Mouse (Mus musculus): ENCODE measurements around the gene Cyp2t4. TPM values are rescaled to one million over a fixed set of nuclear protein-coding genes. Genes with fewer than 3 reads are reported as not detected.

Gene Cyp2t4
- 0.27 TPM in 1 of 2 replicates, not detected in the other for polyA plus RNA-seq (2014; fragmentation: Nextera tagmentation; extraction: Ambion mirVana)

DNA sequence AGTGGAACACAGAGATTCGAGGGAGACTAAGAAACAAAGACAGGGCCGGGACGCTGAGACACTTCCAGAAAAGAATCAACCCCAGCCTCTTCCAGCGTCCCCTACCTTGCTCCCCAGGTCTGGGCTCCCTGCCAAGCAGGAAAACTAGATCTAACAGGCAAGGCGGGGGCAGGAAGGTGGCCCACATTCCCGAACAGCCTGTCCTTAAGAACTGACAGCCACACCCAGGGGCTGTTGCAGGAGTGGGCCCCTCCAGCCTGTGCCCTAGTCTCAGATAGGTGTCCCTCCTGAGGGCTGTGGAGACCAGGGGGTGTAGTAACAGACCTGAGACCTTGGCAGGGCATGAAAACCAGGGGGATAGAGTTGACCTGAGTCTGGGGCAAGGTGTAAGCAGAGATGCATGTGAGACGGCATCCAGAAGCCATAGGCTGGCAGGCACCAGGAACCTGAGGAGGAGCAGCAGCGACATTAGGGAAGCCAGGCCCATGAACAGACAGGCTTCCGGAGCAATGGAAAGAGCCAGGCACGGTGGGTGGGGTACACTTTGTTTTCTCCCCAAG is at the start of gene Cyp2t4:
TSS of gene Cyp2t4 (plus strand) at position 510 of the 560 bp plus-strand sequence.
- Histone ChIP-seq H3K9me3 (ENCODE audit: control insufficient read depth, low read length) (no peaks in the 10 kb centered on the region), H3K27me3 (ENCODE audit: control insufficient read depth, insufficient read depth, low read length) (no peaks in the 10 kb centered on the region), H3K4me2 (ENCODE audit: low read depth, low read length, severe bottlenecking) (no peak within 1 kb of the TSS), H3K27ac (ENCODE audit: low read depth, low read length) (no peak within 1 kb of the TSS), H3K9ac (ENCODE audit: low read length) (no peak within 1 kb of the TSS), H3K4me1 (replicated peaks; ENCODE audit: control insufficient read depth, insufficient read depth, low read length) (no peaks in the 10 kb centered on the region), H3K4me3 (ENCODE audit: low read depth, low read length) (no peak within 1 kb of the TSS), H3K36me3 (ENCODE audit: control insufficient read depth, insufficient read depth, low read length) (peaks cover 1% of the 10 kb centered on the region; the same call in 1 of the 2 replicates)
- no peak for ATAC-seq (replicated peaks; ENCODE audit: low FRiP score)
- WGBS, result 77% methylated on average over 10 of the region's 10 CpGs
- DNase-seq (ENCODE audit: low spot score), result no peak

DNA sequence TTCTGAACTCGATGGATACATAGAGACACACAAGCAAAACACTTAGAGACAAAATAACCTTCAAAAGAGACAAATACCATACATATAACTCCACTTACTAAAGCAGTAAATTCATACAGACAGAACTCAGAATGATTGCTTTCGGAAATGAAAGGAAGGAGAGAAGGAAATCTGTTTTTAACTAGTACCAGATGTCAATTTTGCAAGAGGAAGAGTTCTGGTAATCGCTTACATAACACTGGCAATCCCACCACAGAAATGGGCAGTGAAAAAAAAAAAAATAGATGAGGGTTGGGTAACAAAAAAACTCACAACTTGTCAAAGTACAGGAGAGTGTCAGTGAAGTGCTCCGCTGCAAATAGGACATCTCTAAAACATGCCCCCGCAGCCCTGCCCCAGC is 48.6 kb upstream of the Cyp2t4 start:
- Histone ChIP-seq H3K9me3 (ENCODE audit: control insufficient read depth, low read length) (no peaks in the 10 kb centered on the region; the same call in 1 of the 2 replicates), H3K36me3 (ENCODE audit: control insufficient read depth, insufficient read depth, low read length) (no peaks in the 10 kb centered on the region), H3K27ac (ENCODE audit: low read depth, low read length) (no peak overlapping the region), H3K4me3 (ENCODE audit: low read depth, low read length) (no peak overlapping the region), H3K4me1 (replicated peaks; ENCODE audit: control insufficient read depth, insufficient read depth, low read length) (no peaks in the 10 kb centered on the region), H3K27me3 (ENCODE audit: control insufficient read depth, insufficient read depth, low read length) (no peaks in the 10 kb centered on the region), H3K9ac (ENCODE audit: low read length) (no peak overlapping the region), H3K4me2 (ENCODE audit: low read depth, low read length, severe bottlenecking) (no peak overlapping the region)
- no peak for DNase-seq (ENCODE audit: low spot score)
- no peak for ATAC-seq (replicated peaks; ENCODE audit: low FRiP score)
- WGBS, result 80% methylated on average over 5 of the region's 5 CpGs

DNA sequence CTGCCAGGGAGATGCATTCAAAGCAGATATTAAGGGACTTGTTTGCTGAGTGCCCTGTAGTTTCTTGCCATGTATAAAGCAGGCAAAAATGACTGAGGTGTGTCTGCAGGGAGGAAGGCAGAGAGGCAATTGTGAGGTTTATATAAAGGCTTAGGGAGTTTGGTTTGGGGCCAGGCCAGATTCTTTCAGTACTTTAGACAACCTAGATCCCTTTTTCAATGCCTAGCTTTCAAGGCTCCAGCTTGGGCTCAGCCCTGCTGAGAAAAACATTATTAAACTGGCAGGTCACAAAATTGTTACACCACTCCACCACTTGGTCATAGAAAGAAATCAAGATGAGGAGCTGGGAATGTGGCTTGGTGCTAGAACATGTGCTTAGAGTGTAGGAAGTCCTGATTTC is 43.2 kb upstream of the Cyp2t4 start:
- H3K4me2 ChIP-seq (ENCODE audit: low read depth, low read length, severe bottlenecking), result no peak overlapping the region
- H3K4me1 ChIP-seq (replicated peaks; ENCODE audit: control insufficient read depth, insufficient read depth, low read length), result no peaks in the 10 kb centered on the region
- no peaks in the 10 kb centered on the region for H3K27me3 ChIP-seq (ENCODE audit: control insufficient read depth, insufficient read depth, low read length)
- ATAC-seq (replicated peaks; ENCODE audit: low FRiP score) (no peak), DNase-seq (ENCODE audit: low spot score) (no peak)
- H3K27ac ChIP-seq (ENCODE audit: low read depth, low read length), result no peak overlapping the region
- H3K4me3 ChIP-seq (ENCODE audit: low read depth, low read length), result no peak overlapping the region
- H3K9me3 ChIP-seq (ENCODE audit: control insufficient read depth, low read length), result no peaks in the 10 kb centered on the region; the same call in 1 of the 2 replicates
- H3K9ac ChIP-seq (ENCODE audit: low read length), result no peak overlapping the region
- no peaks in the 10 kb centered on the region for H3K36me3 ChIP-seq (ENCODE audit: control insufficient read depth, insufficient read depth, low read length)

DNA sequence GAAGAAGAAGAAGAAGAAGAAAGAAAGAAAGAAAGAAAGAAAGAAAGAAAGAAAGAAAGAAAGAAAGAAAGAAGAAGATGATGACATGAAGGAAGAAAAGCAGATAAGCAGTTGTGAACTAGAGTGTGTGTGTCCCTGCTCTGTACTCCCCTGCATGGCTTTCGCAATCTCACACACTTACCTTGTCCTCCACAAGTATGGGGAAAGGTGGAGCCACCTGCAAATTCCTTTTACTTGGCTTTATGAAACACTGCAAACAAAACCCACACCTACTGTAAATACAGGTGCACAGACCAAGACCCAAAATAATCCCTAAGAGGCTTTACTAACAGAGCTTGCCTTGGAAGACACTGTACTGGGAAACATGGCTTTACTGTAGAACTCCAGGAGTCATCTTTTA is 42.5 kb upstream of the Cyp2t4 start:
- H3K27ac ChIP-seq (ENCODE audit: low read depth, low read length), result no peak overlapping the region
- no peak overlapping the region for H3K9ac ChIP-seq (ENCODE audit: low read length)
- ATAC-seq (replicated peaks; ENCODE audit: low FRiP score) (no peak), DNase-seq (ENCODE audit: low spot score) (no peak)
- H3K9me3 ChIP-seq (ENCODE audit: control insufficient read depth, low read length), result no peaks in the 10 kb centered on the region; the same call in 1 of the 2 replicates
- H3K4me3 ChIP-seq (ENCODE audit: low read depth, low read length), result no peak overlapping the region
- no peak overlapping the region for H3K4me2 ChIP-seq (ENCODE audit: low read depth, low read length, severe bottlenecking)
- WGBS, result 82% methylated on average over 1 of the region's 1 CpGs
- H3K4me1 ChIP-seq (replicated peaks; ENCODE audit: control insufficient read depth, insufficient read depth, low read length), result no peaks in the 10 kb centered on the region
- H3K36me3 ChIP-seq (ENCODE audit: control insufficient read depth, insufficient read depth, low read length), result no peaks in the 10 kb centered on the region
- no peaks in the 10 kb centered on the region for H3K27me3 ChIP-seq (ENCODE audit: control insufficient read depth, insufficient read depth, low read length)

DNA sequence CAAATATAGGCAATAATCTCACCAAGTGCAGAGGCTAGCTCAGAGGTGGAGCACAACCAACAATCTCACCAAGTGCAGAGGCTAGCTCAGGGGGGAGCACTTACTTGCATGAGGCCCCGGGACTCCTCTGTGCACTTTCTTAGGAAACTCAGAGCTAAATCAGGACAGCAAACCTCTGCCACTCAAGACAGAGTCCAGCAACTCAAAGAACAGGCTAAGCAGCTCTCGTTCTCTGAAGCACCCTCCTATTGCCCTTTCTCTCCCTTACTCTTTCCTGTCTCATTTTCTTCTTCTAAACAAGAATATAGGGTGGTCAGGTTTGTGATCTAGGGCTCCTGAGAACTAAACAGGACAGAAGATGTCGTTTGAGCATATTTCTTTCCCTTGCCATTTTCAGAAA is 41.5 kb upstream of the Cyp2t4 start:
- Histone ChIP-seq H3K9ac (ENCODE audit: low read length) (no peak overlapping the region), H3K9me3 (ENCODE audit: control insufficient read depth, low read length) (no peaks in the 10 kb centered on the region; the same call in 1 of the 2 replicates), H3K36me3 (ENCODE audit: control insufficient read depth, insufficient read depth, low read length) (no peaks in the 10 kb centered on the region), H3K27me3 (ENCODE audit: control insufficient read depth, insufficient read depth, low read length) (no peaks in the 10 kb centered on the region), H3K4me2 (ENCODE audit: low read depth, low read length, severe bottlenecking) (no peak overlapping the region), H3K27ac (ENCODE audit: low read depth, low read length) (no peak overlapping the region), H3K4me3 (ENCODE audit: low read depth, low read length) (no peak overlapping the region), H3K4me1 (replicated peaks; ENCODE audit: control insufficient read depth, insufficient read depth, low read length) (no peaks in the 10 kb centered on the region)
- DNase-seq (ENCODE audit: low spot score) (no peak), ATAC-seq (replicated peaks; ENCODE audit: low FRiP score) (no peak)
- 73% methylated on average over 3 of the region's 3 CpGs for WGBS

DNA sequence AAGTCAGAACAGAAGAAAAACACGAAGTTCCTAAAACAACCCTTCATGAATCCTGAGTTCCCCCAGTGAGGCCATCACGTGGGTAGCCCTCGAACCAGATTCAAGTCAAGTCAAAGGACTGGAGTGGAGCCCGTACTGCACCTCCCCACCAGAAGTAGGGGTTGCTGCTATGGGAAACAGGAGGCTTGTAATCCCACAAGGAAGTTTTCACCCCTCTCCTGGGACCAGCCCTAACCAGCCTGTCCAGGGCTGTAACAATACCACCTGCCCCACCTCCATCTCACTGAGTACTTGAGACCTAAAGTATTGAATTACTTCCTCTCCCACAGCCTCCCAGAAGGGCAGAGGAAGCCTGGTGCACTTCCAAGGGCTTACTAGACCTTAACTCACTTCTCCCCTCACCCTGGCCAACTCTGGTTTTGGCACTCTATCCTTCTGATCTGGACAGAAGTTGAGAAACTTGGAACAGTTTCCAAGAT is 35.4 kb upstream of the Cyp2t4 start:
- H3K9me3 ChIP-seq (ENCODE audit: control insufficient read depth, low read length), result no peaks in the 10 kb centered on the region
- WGBS, result 73% methylated on average over 4 of the region's 4 CpGs
- H3K27ac ChIP-seq (ENCODE audit: low read depth, low read length), result no peak overlapping the region
- no peaks in the 10 kb centered on the region for H3K4me1 ChIP-seq (replicated peaks; ENCODE audit: control insufficient read depth, insufficient read depth, low read length)
- no peaks in the 10 kb centered on the region for H3K27me3 ChIP-seq (ENCODE audit: control insufficient read depth, insufficient read depth, low read length)
- no peak for ATAC-seq (replicated peaks; ENCODE audit: low FRiP score)
- no peak overlapping the region for H3K9ac ChIP-seq (ENCODE audit: low read length)
- H3K4me2 ChIP-seq (ENCODE audit: low read depth, low read length, severe bottlenecking), result no peak overlapping the region
- no peaks in the 10 kb centered on the region for H3K36me3 ChIP-seq (ENCODE audit: control insufficient read depth, insufficient read depth, low read length)
- H3K4me3 ChIP-seq (ENCODE audit: low read depth, low read length), result no peak overlapping the region
- no peak for DNase-seq (ENCODE audit: low spot score)

DNA sequence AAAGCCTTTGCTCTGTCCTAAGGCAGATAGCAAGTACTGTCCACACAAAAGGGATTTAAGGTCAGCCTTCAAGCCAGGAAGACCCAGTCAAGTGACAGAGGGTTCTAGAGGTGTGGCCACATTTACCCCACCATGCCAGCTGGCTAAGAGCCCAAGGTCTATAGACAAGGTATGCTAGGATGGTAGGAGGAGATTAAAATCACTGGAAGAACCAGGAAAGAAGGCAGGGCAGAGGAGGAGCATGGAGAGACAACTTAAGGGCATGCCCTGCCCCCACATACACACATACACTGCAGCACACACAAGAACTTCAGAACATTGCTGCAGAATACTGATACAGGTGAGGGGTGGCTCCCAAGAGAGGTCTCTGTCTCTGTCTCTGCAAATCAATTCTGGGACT is 33.8 kb upstream of the Cyp2t4 start, which contains the start of gene Cyp2f2:
TSS of gene Cyp2f2 (plus strand) at position 234 of the 400 bp plus-strand sequence.
- H3K27ac ChIP-seq (ENCODE audit: low read depth, low read length), result no peak within 1 kb of the TSS
- no peaks in the 10 kb centered on the region for H3K36me3 ChIP-seq (ENCODE audit: control insufficient read depth, insufficient read depth, low read length)
- H3K4me2 ChIP-seq (ENCODE audit: low read depth, low read length, severe bottlenecking), result no peak within 1 kb of the TSS
- ATAC-seq (replicated peaks; ENCODE audit: low FRiP score) (no peak), DNase-seq (ENCODE audit: low spot score) (no peak)
- H3K4me1 ChIP-seq (replicated peaks; ENCODE audit: control insufficient read depth, insufficient read depth, low read length), result no peaks in the 10 kb centered on the region
- no peaks in the 10 kb centered on the region for H3K9me3 ChIP-seq (ENCODE audit: control insufficient read depth, low read length)
- no peaks in the 10 kb centered on the region for H3K27me3 ChIP-seq (ENCODE audit: control insufficient read depth, insufficient read depth, low read length)
- no peak within 1 kb of the TSS for H3K4me3 ChIP-seq (ENCODE audit: low read depth, low read length)
- no peak within 1 kb of the TSS for H3K9ac ChIP-seq (ENCODE audit: low read length)

DNA sequence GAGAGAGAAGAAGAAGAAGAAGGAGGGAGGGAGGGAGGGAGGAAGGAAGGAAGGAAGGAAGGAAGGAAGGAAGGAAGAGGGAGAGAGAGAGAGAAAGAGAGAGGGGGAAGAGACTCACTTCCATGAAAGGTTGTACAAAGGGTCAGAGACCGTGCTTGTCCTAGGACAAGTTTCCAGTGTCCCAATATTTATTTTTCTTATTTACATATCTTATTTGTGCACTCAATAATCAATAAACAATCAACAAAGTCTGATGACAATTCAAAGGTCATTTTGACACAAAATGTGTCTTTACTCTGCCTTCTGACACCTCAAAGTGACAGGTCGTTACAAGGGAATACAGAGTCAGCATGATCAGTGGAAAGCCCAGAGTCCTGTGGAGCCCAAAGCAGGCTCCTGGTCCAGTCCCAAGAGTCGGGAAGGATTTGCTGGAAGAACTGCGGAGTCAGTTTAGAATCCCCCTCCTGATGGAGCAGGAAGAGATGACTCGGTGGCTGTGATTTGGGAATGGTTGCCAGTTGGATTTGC is 29.1 kb upstream of the Cyp2t4 start:
- Histone ChIP-seq H3K9ac (ENCODE audit: low read length) (no peak overlapping the region), H3K4me2 (ENCODE audit: low read depth, low read length, severe bottlenecking) (no peak overlapping the region), H3K27ac (ENCODE audit: low read depth, low read length) (no peak overlapping the region), H3K27me3 (ENCODE audit: control insufficient read depth, insufficient read depth, low read length) (no peaks in the 10 kb centered on the region), H3K9me3 (ENCODE audit: control insufficient read depth, low read length) (no peaks in the 10 kb centered on the region), H3K4me3 (ENCODE audit: low read depth, low read length) (no peak overlapping the region), H3K36me3 (ENCODE audit: control insufficient read depth, insufficient read depth, low read length) (no peaks in the 10 kb centered on the region), H3K4me1 (replicated peaks; ENCODE audit: control insufficient read depth, insufficient read depth, low read length) (no peaks in the 10 kb centered on the region)
- no peak for DNase-seq (ENCODE audit: low spot score)
- no peak for ATAC-seq (replicated peaks; ENCODE audit: low FRiP score)
- WGBS, result 82% methylated on average over 5 of the region's 5 CpGs

DNA sequence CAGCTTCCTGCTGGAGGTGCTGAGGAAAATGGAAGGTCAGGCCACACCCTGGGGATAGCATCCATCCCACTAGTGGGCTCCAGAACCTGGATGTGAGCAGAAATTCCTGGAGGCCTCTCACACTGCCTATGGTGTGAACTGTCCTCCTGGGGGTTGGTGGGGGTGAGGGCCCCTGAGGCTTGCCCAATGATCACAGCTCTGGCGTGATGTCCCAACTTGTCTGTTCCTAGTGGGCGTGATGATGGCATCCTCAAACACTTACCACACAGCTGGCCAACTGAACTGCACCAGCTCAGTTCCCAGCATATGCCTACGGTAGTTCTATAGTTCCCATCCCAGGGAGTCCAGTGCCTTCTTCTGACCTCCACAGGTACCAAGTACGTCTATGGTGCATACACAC is 28.5 kb upstream of the Cyp2t4 start:
- no peak overlapping the region for H3K27ac ChIP-seq (ENCODE audit: low read depth, low read length)
- no peak for ATAC-seq (replicated peaks; ENCODE audit: low FRiP score)
- 87% methylated on average over 4 of the region's 4 CpGs for WGBS
- DNase-seq (ENCODE audit: low spot score), result no peak
- no peaks in the 10 kb centered on the region for H3K36me3 ChIP-seq (ENCODE audit: control insufficient read depth, insufficient read depth, low read length)
- H3K4me2 ChIP-seq (ENCODE audit: low read depth, low read length, severe bottlenecking), result no peak overlapping the region
- H3K9ac ChIP-seq (ENCODE audit: low read length), result no peak overlapping the region
- H3K4me3 ChIP-seq (ENCODE audit: low read depth, low read length), result no peak overlapping the region
- H3K9me3 ChIP-seq (ENCODE audit: control insufficient read depth, low read length), result no peaks in the 10 kb centered on the region
- H3K27me3 ChIP-seq (ENCODE audit: control insufficient read depth, insufficient read depth, low read length), result no peaks in the 10 kb centered on the region
- no peaks in the 10 kb centered on the region for H3K4me1 ChIP-seq (replicated peaks; ENCODE audit: control insufficient read depth, insufficient read depth, low read length)
